In the genomic region with DNA sequence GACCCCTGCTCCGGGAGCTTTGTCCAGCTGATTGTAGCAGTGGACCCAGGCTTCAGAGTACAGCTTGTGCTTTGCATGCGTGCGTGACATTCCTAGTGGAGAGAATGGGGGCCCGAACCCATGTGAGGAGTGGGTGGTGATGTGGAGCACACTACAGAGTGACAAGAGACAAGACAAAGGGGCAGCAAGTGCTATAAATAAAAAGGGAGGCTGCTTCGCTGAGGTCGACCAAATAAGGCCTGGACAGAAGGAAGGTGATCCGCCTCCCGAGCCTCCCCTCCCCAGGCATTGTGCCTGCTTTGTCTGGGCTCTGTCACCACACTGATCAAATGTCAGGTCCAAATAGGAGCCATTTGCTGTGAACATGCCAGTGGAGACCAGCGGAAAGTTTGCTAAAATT, we compare ENCODE assay signal across 15 mouse cellular contexts. TPM values are rescaled to one million over a fixed set of nuclear protein-coding genes. Genes with fewer than 3 reads are reported as not detected.
DNase-seq lines count a peak whose midpoint lies in the region; ATAC-seq and TF ChIP-seq lines count a peak whose summit lies in the region.
"Had no signal": no experiment of that assay in that cellular context is flagged by ENCODE, and none has a peak within 500 bp of the region (broad histone marks: within the 10 kb centered on the region; RNA-seq: fewer than 3 reads in every experiment).

No protein-coding gene starts in this region.

- no peak overlapping the region for H3K4me3 ChIP-seq in forebrain, embryonic 11.5 days (ENCODE audit: low read depth, low read length)
- no peak overlapping the region for H3K4me3 ChIP-seq in forebrain, embryonic 16.5 days (replicated peaks; ENCODE audit: low read length)
- H3K4me3 ChIP-seq in layer of hippocampus, adult 2 months, result no peak overlapping the region
- H3K4me3 ChIP-seq in limb, embryonic 12.5 days (replicated peaks), result no peak overlapping the region
- H3K4me3 ChIP-seq: midbrain, embryonic 12.5 days had no signal

- 42% methylated on average over 9 of the region's 9 CpGs for WGBS in forebrain, embryonic 11.5 days
- WGBS in forebrain, embryonic 16.5 days, result 51% methylated on average over 9 of the region's 9 CpGs
- WGBS in limb, embryonic 12.5 days, result 57% methylated on average over 9 of the region's 9 CpGs

- no peak for ATAC-seq in forebrain, embryonic 11.5 days (replicated peaks; ENCODE audit: low FRiP score)
- ATAC-seq in forebrain, embryonic 16.5 days, result no peak
- ATAC-seq in limb, embryonic 12.5 days (ENCODE audit: insufficient number of reproducible peaks, insufficient read depth, low FRiP score, low TSS enrichment, low read depth), result peak; percentile 23; the same call in 1 of the 2 replicates

- H3K27me3 ChIP-seq in forebrain, embryonic 11.5 days (ENCODE audit: control insufficient read depth, insufficient read depth, low read length), result no peaks in the 10 kb centered on the region
- H3K27me3 ChIP-seq in forebrain, embryonic 16.5 days (replicated peaks; ENCODE audit: control insufficient read depth, insufficient read depth, low read length), result no peaks in the 10 kb centered on the region
- no peaks in the 10 kb centered on the region for H3K27me3 ChIP-seq in limb, embryonic 12.5 days

- no peaks in the 10 kb centered on the region; the same call in 1 of the 2 replicates for H3K9me3 ChIP-seq in forebrain, embryonic 11.5 days (ENCODE audit: control insufficient read depth, low read length)
- H3K9me3 ChIP-seq in forebrain, embryonic 16.5 days (ENCODE audit: control insufficient read depth, low read length), result no peaks in the 10 kb centered on the region
- H3K9me3 ChIP-seq in limb, embryonic 12.5 days, result no peaks in the 10 kb centered on the region
- H3K9me3 ChIP-seq: midbrain, embryonic 12.5 days had no signal

- no peak overlapping the region for H3K27ac ChIP-seq in forebrain, embryonic 11.5 days (ENCODE audit: low read depth, low read length)
- H3K27ac ChIP-seq in forebrain, embryonic 16.5 days (ENCODE audit: low read length), result no peak overlapping the region; the same call in 1 of the 2 replicates
- peak overlapping the region; percentile 94 for H3K27ac ChIP-seq in layer of hippocampus, adult 2 months
- peak overlapping the region; percentile 53; the same call in 1 of the 2 replicates for H3K27ac ChIP-seq in limb, embryonic 12.5 days
- H3K27ac ChIP-seq: liver, embryonic 14.5 days had no signal

- no peaks in the 10 kb centered on the region for H3K36me3 ChIP-seq in forebrain, embryonic 11.5 days (ENCODE audit: control insufficient read depth, insufficient read depth, low read length)
- H3K36me3 ChIP-seq in forebrain, embryonic 16.5 days (ENCODE audit: control insufficient read depth, insufficient read depth), result no peaks in the 10 kb centered on the region
- no peaks in the 10 kb centered on the region for H3K36me3 ChIP-seq in limb, embryonic 12.5 days
- H3K36me3 ChIP-seq: midbrain, embryonic 12.5 days had no signal

- peaks cover 23% of the 10 kb centered on the region for H3K4me1 ChIP-seq in forebrain, embryonic 11.5 days (replicated peaks; ENCODE audit: control insufficient read depth, insufficient read depth, low read length)
- H3K4me1 ChIP-seq in forebrain, embryonic 16.5 days (replicated peaks; ENCODE audit: control insufficient read depth, insufficient read depth, low read length), result peaks cover 33% of the 10 kb centered on the region
- peaks cover 18% of the 10 kb centered on the region for H3K4me1 ChIP-seq in limb, embryonic 12.5 days (replicated peaks)

- no peak overlapping the region for H3K4me2 ChIP-seq in forebrain, embryonic 11.5 days (ENCODE audit: low read depth, low read length, severe bottlenecking)
- H3K4me2 ChIP-seq in forebrain, embryonic 16.5 days (ENCODE audit: low read length), result no peak overlapping the region
- H3K4me2 ChIP-seq in limb, embryonic 12.5 days, result no peak overlapping the region
- H3K4me2 ChIP-seq: midbrain, embryonic 12.5 days had no signal

- H3K9ac ChIP-seq in forebrain, embryonic 11.5 days (ENCODE audit: low read length), result no peak overlapping the region
- no peak overlapping the region; the same call in 1 of the 2 replicates for H3K9ac ChIP-seq in forebrain, embryonic 16.5 days (replicated peaks; ENCODE audit: low read depth, low read length)
- no peak overlapping the region for H3K9ac ChIP-seq in limb, embryonic 12.5 days (replicated peaks)
- H3K9ac ChIP-seq: liver, embryonic 14.5 days; midbrain, embryonic 12.5 days had no signal

- no peak for TF ChIP-seq CTCF in layer of hippocampus, adult 2 months (conservative IDR thresholded peaks at IDR 0.05)

- DNase-seq in forebrain, embryonic 11.5 days (ENCODE audit: low spot score), result peak; percentile 53
- DNase-seq in layer of hippocampus, adult 2 months (ENCODE audit: low spot score in 2 of 2), result no peak
- no peak for DNase-seq in layer of hippocampus, adult 11-12 months (ENCODE audit: low spot score)
- no peak for DNase-seq in ovary, postnatal 36 days (ENCODE audit: low spot score)
- no peak for DNase-seq in cerebellum, adult 11-12 months
- no peak for DNase-seq in urinary bladder, postnatal 25 days (ENCODE audit: low spot score)

RNA-seq across cellular contexts. Expression of a gene that starts 2.4 kb away (rescaled TPM):
- polyA plus RNA-seq in forebrain, embryonic 11.5 days (2014; fragmentation: Nextera tagmentation; extraction: Ambion mirVana), result 0.11 and 0.52 TPM in 2 replicates
- 6.9 and 7.4 TPM in 2 replicates for polyA plus RNA-seq in forebrain, embryonic 16.5 days (2015; fragmentation: Nextera tagmentation; extraction: Ambion mirVana)
- 1 to 10 TPM; 8.3 TPM for total RNA-seq in layer of hippocampus, adult 2 months (2021)
- polyA plus RNA-seq in limb, embryonic 12.5 days (2016; fragmentation: Nextera tagmentation; extraction: Ambion mirVana), result 9.3 and 10.5 TPM in 2 replicates
- total RNA-seq: MEL had no signal

RNA-seq across cellular contexts. Expression of a gene that starts 18.5 kb away (rescaled TPM):
- polyA plus RNA-seq in forebrain, embryonic 11.5 days (2014; fragmentation: Nextera tagmentation; extraction: Ambion mirVana), result 94.1 and 95.8 TPM in 2 replicates
- 58.8 and 61.2 TPM in 2 replicates for polyA plus RNA-seq in forebrain, embryonic 16.5 days (2015; fragmentation: Nextera tagmentation; extraction: Ambion mirVana)
- total RNA-seq in layer of hippocampus, adult 2 months (2021), result 10 to 100 TPM; 30.3 to 34.9 TPM
- polyA plus RNA-seq in limb, embryonic 12.5 days (2016; fragmentation: Nextera tagmentation; extraction: Ambion mirVana), result 84.3 and 85.3 TPM in 2 replicates

RNA-seq across cellular contexts. Expression of a gene that starts 20.1 kb away (rescaled TPM):
- not detected in 2 replicates for polyA plus RNA-seq in forebrain, embryonic 11.5 days (2014; fragmentation: Nextera tagmentation; extraction: Ambion mirVana)
- polyA plus RNA-seq in forebrain, embryonic 16.5 days (2015; fragmentation: Nextera tagmentation; extraction: Ambion mirVana), result not detected in 2 replicates
- not detected for total RNA-seq in layer of hippocampus, adult 2 months (2021)
- polyA plus RNA-seq in limb, embryonic 12.5 days (2016; fragmentation: Nextera tagmentation; extraction: Ambion mirVana), result not detected in 2 replicates
- total RNA-seq: adrenal gland, adult 18-20 months; gastrocnemius, postnatal 4 days; layer of hippocampus, adult 8-10 months; MEL had no signal
- polyA plus RNA-seq: liver, embryonic 14.5 days; midbrain, embryonic 12.5 days; urinary bladder, adult 2 months had no signal

RNA-seq across cellular contexts. Expression of a gene that starts 30.1 kb away (rescaled TPM):
- polyA plus RNA-seq in forebrain, embryonic 11.5 days (2014; fragmentation: Nextera tagmentation; extraction: Ambion mirVana), result 0.32 TPM in 1 of 2 replicates, not detected in the other
- 0.65 and 0.99 TPM in 2 replicates for polyA plus RNA-seq in forebrain, embryonic 16.5 days (2015; fragmentation: Nextera tagmentation; extraction: Ambion mirVana)
- 1 to 10 TPM; 2.5 to 3.0 TPM for total RNA-seq in layer of hippocampus, adult 2 months (2021)
- 1.8 and 3.3 TPM in 2 replicates for polyA plus RNA-seq in limb, embryonic 12.5 days (2016; fragmentation: Nextera tagmentation; extraction: Ambion mirVana)
- total RNA-seq: MEL had no signal

Comparison
In these comparisons a context has a peak if more than half of its experiments do, and no peak if none do; other contexts are left out.
1. H3K27ac ChIP-seq: peak in layer of hippocampus, adult 2 months (single experiment) and limb, embryonic 12.5 days (single experiment); none in forebrain, embryonic 11.5 days (single experiment) and forebrain, embryonic 16.5 days (single experiment).